In genomic region chr7:62306896-62307614, GRCm38 (mm10) we compare ENCODE assay signal across 16 mouse cellular contexts. TPM values are rescaled to one million over a fixed set of nuclear protein-coding genes. Genes with fewer than 3 reads are reported as not detected.
DNase-seq lines count a peak whose midpoint lies in the region; ATAC-seq and TF ChIP-seq lines count a peak whose summit lies in the region.
"Had no signal": no experiment of that assay in that cellular context is flagged by ENCODE, and none has a peak within 500 bp of the region (broad histone marks: within the 10 kb centered on the region; RNA-seq: fewer than 3 reads in every experiment).

No protein-coding gene starts in this region.

- no peaks in the 10 kb centered on the region for H3K36me3 ChIP-seq in hindbrain, embryonic 11.5 days (ENCODE audit: control insufficient read depth, insufficient read depth, low read length)
- no peaks in the 10 kb centered on the region for H3K36me3 ChIP-seq in hindbrain, embryonic 10.5 days
- no peaks in the 10 kb centered on the region for H3K36me3 ChIP-seq in hindbrain, embryonic 13.5 days
- no peaks in the 10 kb centered on the region for H3K36me3 ChIP-seq in midbrain, embryonic 15.5 days (replicated peaks)
- no peaks in the 10 kb centered on the region for H3K36me3 ChIP-seq in kidney, embryonic 15.5 days
- H3K36me3 ChIP-seq: embryonic facial prominence, embryonic 13.5 days; limb, embryonic 13.5 days had no signal

- H3K4me1 ChIP-seq in hindbrain, embryonic 11.5 days (replicated peaks; ENCODE audit: control insufficient read depth, insufficient read depth, low read length): no peaks in the 10 kb centered on the region
- peaks cover 3% of the 10 kb centered on the region; the same call in 1 of the 2 replicates for H3K4me1 ChIP-seq in hindbrain, embryonic 10.5 days (replicated peaks)
- no peaks in the 10 kb centered on the region for H3K4me1 ChIP-seq in hindbrain, embryonic 13.5 days (replicated peaks)
- 0 out of 2 replicates have a peak, but pooled peaks cover 5% of the 10 kb centered on the region for H3K4me1 ChIP-seq in midbrain, embryonic 15.5 days
- no peaks in the 10 kb centered on the region for H3K4me1 ChIP-seq in kidney, embryonic 15.5 days
- H3K4me1 ChIP-seq: embryonic facial prominence, embryonic 13.5 days; limb, embryonic 13.5 days had no signal

- intact Hi-C loops in left cerebral cortex, adult 2 months (cut with DNase I): no loop called here

- peak; percentile 31 for DNase-seq in hindbrain, embryonic 11.5 days (ENCODE audit: low spot score)
- DNase-seq in hindbrain, embryonic 10.5 days (ENCODE audit: low spot score): no peak
- DNase-seq in brain, embryonic 14.5 days (ENCODE audit: low read depth): peak; percentile 91
- DNase-seq in left cerebral cortex, adult 2 months (ENCODE audit: extremely low spot score in 1 of 2, low spot score in 2 of 2): no peak
- no peak for DNase-seq in lung, postnatal 25 days (ENCODE audit: low spot score)
- DNase-seq: cerebellum, adult 18-20 months; heart, postnatal 14 days; kidney, adult 2 months; thymus, postnatal 4 days had no signal

- H3K27me3 ChIP-seq in hindbrain, embryonic 11.5 days (ENCODE audit: control insufficient read depth, insufficient read depth, low read length): no peaks in the 10 kb centered on the region
- no peaks in the 10 kb centered on the region for H3K27me3 ChIP-seq in hindbrain, embryonic 10.5 days (ENCODE audit: insufficient read depth, poor library complexity, severe bottlenecking)
- H3K27me3 ChIP-seq in hindbrain, embryonic 13.5 days: no peaks in the 10 kb centered on the region
- no peaks in the 10 kb centered on the region for H3K27me3 ChIP-seq in midbrain, embryonic 15.5 days (replicated peaks)
- no peaks in the 10 kb centered on the region for H3K27me3 ChIP-seq in kidney, embryonic 15.5 days
- H3K27me3 ChIP-seq: embryonic facial prominence, embryonic 13.5 days; limb, embryonic 13.5 days had no signal

- H3K9me3 ChIP-seq in hindbrain, embryonic 11.5 days (ENCODE audit: control insufficient read depth, low read length): no peaks in the 10 kb centered on the region
- no peaks in the 10 kb centered on the region; the same call in 1 of the 2 replicates for H3K9me3 ChIP-seq in hindbrain, embryonic 10.5 days
- H3K9me3 ChIP-seq in hindbrain, embryonic 13.5 days: 0 out of 2 replicates have a peak, but pooled peaks cover 3% of the 10 kb centered on the region
- H3K9me3 ChIP-seq in midbrain, embryonic 15.5 days: no peaks in the 10 kb centered on the region
- H3K9me3 ChIP-seq in kidney, embryonic 15.5 days (replicated peaks): no peaks in the 10 kb centered on the region
- H3K9me3 ChIP-seq: embryonic facial prominence, embryonic 13.5 days had no signal

- 40% methylated on average over 6 of the region's 6 CpGs for WGBS in hindbrain, embryonic 11.5 days
- WGBS in hindbrain, embryonic 10.5 days: 40% methylated on average over 6 of the region's 6 CpGs
- WGBS in hindbrain, embryonic 13.5 days: 37% methylated on average over 6 of the region's 6 CpGs
- 41% methylated on average over 6 of the region's 6 CpGs for WGBS in midbrain, embryonic 15.5 days
- WGBS in kidney, embryonic 15.5 days: 52% methylated on average over 6 of the region's 6 CpGs

- no peak for TF ChIP-seq POLR2A in brain, embryonic 14.5 days (IDR thresholded peaks at IDR 0.05; ENCODE audit: borderline replicate concordance, extremely low read depth, insufficient read depth, insufficient read length, poor library complexity, severe bottlenecking)

- H3K4me3 ChIP-seq in hindbrain, embryonic 11.5 days (ENCODE audit: low read depth, low read length): no peak overlapping the region
- no peak overlapping the region for H3K4me3 ChIP-seq in hindbrain, embryonic 10.5 days
- H3K4me3 ChIP-seq in hindbrain, embryonic 13.5 days: no peak overlapping the region
- no peak overlapping the region for H3K4me3 ChIP-seq in midbrain, embryonic 15.5 days
- H3K4me3 ChIP-seq in kidney, embryonic 15.5 days (replicated peaks): no peak overlapping the region
- no peak overlapping the region for H3K4me3 ChIP-seq in left cerebral cortex, adult 2 months
- H3K4me3 ChIP-seq: embryonic facial prominence, embryonic 13.5 days; limb, embryonic 13.5 days had no signal

- TF ChIP-seq CTCF in brain, embryonic 14.5 days (IDR thresholded peaks at IDR 0.05; ENCODE audit: borderline replicate concordance, extremely low read depth, insufficient read depth, insufficient read length): no peak
- TF ChIP-seq CTCF in left cerebral cortex, adult 2 months (IDR thresholded peaks at IDR 0.05): no peak

- H3K9ac ChIP-seq in hindbrain, embryonic 11.5 days (ENCODE audit: low read depth, low read length): no peak overlapping the region
- no peak overlapping the region for H3K9ac ChIP-seq in hindbrain, embryonic 13.5 days
- H3K9ac ChIP-seq in midbrain, embryonic 15.5 days: no peak overlapping the region
- H3K9ac ChIP-seq in kidney, embryonic 15.5 days: no peak overlapping the region
- H3K9ac ChIP-seq: embryonic facial prominence, embryonic 13.5 days; limb, embryonic 13.5 days had no signal

- H3K4me2 ChIP-seq in hindbrain, embryonic 11.5 days (replicated peaks; ENCODE audit: low read depth, low read length): no peak overlapping the region
- H3K4me2 ChIP-seq in hindbrain, embryonic 13.5 days: no peak overlapping the region
- no peak overlapping the region for H3K4me2 ChIP-seq in midbrain, embryonic 15.5 days
- H3K4me2 ChIP-seq in kidney, embryonic 15.5 days: no peak overlapping the region
- H3K4me2 ChIP-seq: embryonic facial prominence, embryonic 13.5 days; limb, embryonic 13.5 days had no signal

- peak; percentile 71 for ATAC-seq in hindbrain, embryonic 11.5 days (ENCODE audit: low FRiP score)
- ATAC-seq in hindbrain, embryonic 13.5 days (ENCODE audit: low FRiP score): peak; percentile 79
- peak; percentile 83 for ATAC-seq in midbrain, embryonic 15.5 days (replicated peaks)
- ATAC-seq in kidney, embryonic 15.5 days (replicated peaks; ENCODE audit: low FRiP score): no peak
- ATAC-seq: lung, postnatal 0 days had no signal

- H3K27ac ChIP-seq in hindbrain, embryonic 11.5 days (ENCODE audit: low read depth, low read length): 0 out of 2 replicates have a peak overlapping the region, but pooled peaks have one; percentile 36
- no peak overlapping the region for H3K27ac ChIP-seq in hindbrain, embryonic 10.5 days
- H3K27ac ChIP-seq in hindbrain, embryonic 13.5 days: peak overlapping the region; percentile 69
- peak overlapping the region; percentile 66 for H3K27ac ChIP-seq in midbrain, embryonic 15.5 days
- H3K27ac ChIP-seq in kidney, embryonic 15.5 days: no peak overlapping the region
- H3K27ac ChIP-seq in left cerebral cortex, adult 2 months: no peak overlapping the region
- H3K27ac ChIP-seq: embryonic facial prominence, embryonic 13.5 days; limb, embryonic 13.5 days had no signal

RNA-seq across cellular contexts. Expression of gene Ndn, which starts 39.3 kb away (rescaled TPM):
- 214 and 229 TPM in 2 replicates for polyA plus RNA-seq in hindbrain, embryonic 11.5 days (2014; fragmentation: Nextera tagmentation; extraction: Ambion mirVana)
- 100 and 194 TPM in 2 replicates for polyA plus RNA-seq in hindbrain, embryonic 10.5 days (2016; fragmentation: Nextera tagmentation; extraction: Ambion mirVana)
- 461 and 473 TPM in 2 replicates for polyA plus RNA-seq in brain, embryonic 14.5 days (2012; rRNA removed)
- 501 and 528 TPM in 2 replicates for polyA plus RNA-seq in hindbrain, embryonic 13.5 days (2015; fragmentation: Nextera tagmentation; extraction: Ambion mirVana)
- polyA plus RNA-seq in midbrain, embryonic 15.5 days (2015; fragmentation: Nextera tagmentation; extraction: Ambion mirVana): 789 and 792 TPM in 2 replicates
- 74.4 and 85.4 TPM in 2 replicates for polyA plus RNA-seq in kidney, embryonic 15.5 days (2015; fragmentation: Nextera tagmentation; extraction: Ambion mirVana)
- 100 to 1,000 TPM; 112 to 117 TPM for total RNA-seq in left cerebral cortex, adult 2 months (2021)
- total RNA-seq: granulocyte monocyte progenitor cell, adult 5-6 weeks had no signal

Comparison
In these comparisons a context has a peak if more than half of its experiments do, and no peak if none do; other contexts are left out.
1. DNase-seq: peak in hindbrain, embryonic 11.5 days (single experiment) and brain, embryonic 14.5 days (single experiment); none in hindbrain, embryonic 10.5 days (single experiment), left cerebral cortex, adult 2 months (0 of 2) and lung, postnatal 25 days (single experiment).
2. H3K27ac ChIP-seq: peak in hindbrain, embryonic 11.5 days (single experiment), hindbrain, embryonic 13.5 days (single experiment) and midbrain, embryonic 15.5 days (single experiment); none in hindbrain, embryonic 10.5 days (single experiment), kidney, embryonic 15.5 days (single experiment) and left cerebral cortex, adult 2 months (single experiment).